Mouse (Mus musculus) heart, adult 18-20 months (tissue): ENCODE measurements at regions not wholly inside any gene's neighbourhood (a gene's known extent, or its start where the extent isn't known, plus 50 kb on each side); places are given as distances from the start of the nearest gene placed in this dataset.

Experiments
- DNase-seq, 2 experiments: peaks; one replicate each; pipeline ENCODE4 v3.0.0; 2021 to 2022; ENCODE audit warnings: mixed read lengths in 1 of 2

- no peak for DNase-seq
Measured at GRCm38 (mm10) chr1:104424796-104425195, 343.5 kb upstream of the Cdh20 start.

- no peak for DNase-seq
Measured at GRCm38 (mm10) chr1:104425307-104425706, 343.0 kb upstream of the Cdh20 start.

- peak; percentile 31 to 56 for DNase-seq
Measured at GRCm38 (mm10) chr1:104449678-104450077, 318.7 kb upstream of the Cdh20 start.

- DNase-seq: no peak
Measured at GRCm38 (mm10) chr1:104468571-104468970, 299.8 kb upstream of the Cdh20 start.

GRCm38 (mm10) chr1:104479757-104480156 lies 288.6 kb upstream of the Cdh20 start:
- no peak for DNase-seq
